Mouse (Mus musculus): ENCODE measurements at regions not wholly inside any gene's neighbourhood (a gene's known extent, or its start where the extent isn't known, plus 50 kb on each side); places are given as distances from the start of the nearest gene placed in this dataset.

GRCm38 (mm10) chr10:122544096-122544720, 95.9 kb downstream of the Avpr1a start:
- Histone ChIP-seq H3K36me3 (no peaks in the 10 kb centered on the region), H3K27ac (replicated peaks) (no peak overlapping the region), H3K27me3 (no peaks in the 10 kb centered on the region), H3K4me1 (no peaks in the 10 kb centered on the region), H3K4me2 (replicated peaks) (peak overlapping the region; percentile 56), H3K9ac (no peak overlapping the region), H3K9me3 (replicated peaks) (no peaks in the 10 kb centered on the region), H3K4me3 (replicated peaks) (peak overlapping the region; percentile 40)
- WGBS, result 16% methylated on average over 16 of the region's 16 CpGs
- ATAC-seq (ENCODE audit: insufficient number of reproducible peaks, low FRiP score, low TSS enrichment, low read depth), result no peak

GRCm38 (mm10) chr10:122545029-122545428, 96.7 kb downstream of the Avpr1a start:
- WGBS, result 80% methylated on average over 6 of the region's 6 CpGs

GRCm38 (mm10) chr10:122551586-122551985, 103.3 kb downstream of the Avpr1a start:
- no peak overlapping the region for H3K4me2 ChIP-seq (replicated peaks)
- no peak overlapping the region for H3K27ac ChIP-seq (replicated peaks)
- 76% methylated on average over 5 of the region's 5 CpGs for WGBS
- H3K4me1 ChIP-seq, result no peaks in the 10 kb centered on the region
- H3K36me3 ChIP-seq, result no peaks in the 10 kb centered on the region
- no peak overlapping the region for H3K9ac ChIP-seq
- no peak for ATAC-seq (ENCODE audit: insufficient number of reproducible peaks, low FRiP score, low TSS enrichment, low read depth)
- H3K4me3 ChIP-seq (replicated peaks), result no peak overlapping the region
- H3K9me3 ChIP-seq (replicated peaks), result no peaks in the 10 kb centered on the region
- H3K27me3 ChIP-seq, result no peaks in the 10 kb centered on the region

More at GRCm38 (mm10) chr10:122545029-122545428, 96.7 kb downstream of the Avpr1a start:
- no peak overlapping the region for H3K9ac ChIP-seq
- no peaks in the 10 kb centered on the region for H3K27me3 ChIP-seq
- no peaks in the 10 kb centered on the region for H3K4me1 ChIP-seq
- H3K9me3 ChIP-seq (replicated peaks), result no peaks in the 10 kb centered on the region
- no peaks in the 10 kb centered on the region for H3K36me3 ChIP-seq
- no peak overlapping the region for H3K27ac ChIP-seq (replicated peaks)
- no peak overlapping the region for H3K4me2 ChIP-seq (replicated peaks)
- no peak overlapping the region for H3K4me3 ChIP-seq (replicated peaks)
- ATAC-seq (ENCODE audit: insufficient number of reproducible peaks, low FRiP score, low TSS enrichment, low read depth), result no peak

- no peak; the same call in 1 of the 2 replicates for ATAC-seq (ENCODE audit: insufficient number of reproducible peaks, low FRiP score, low TSS enrichment, low read depth)
- no peak overlapping the region for H3K4me2 ChIP-seq (replicated peaks)
- H3K4me1 ChIP-seq, result no peaks in the 10 kb centered on the region
- no peak overlapping the region for H3K4me3 ChIP-seq (replicated peaks)
- no peaks in the 10 kb centered on the region for H3K27me3 ChIP-seq
- no peak overlapping the region for H3K27ac ChIP-seq (replicated peaks)
- H3K9me3 ChIP-seq (replicated peaks), result no peaks in the 10 kb centered on the region
- 39% methylated on average over 2 of the region's 2 CpGs for WGBS
- no peaks in the 10 kb centered on the region for H3K36me3 ChIP-seq
- no peak overlapping the region for H3K9ac ChIP-seq
These were observed 105.0 kb downstream of the Avpr1a start for GRCm38 (mm10) chr10:122553124-122553822.

- H3K4me3 ChIP-seq (replicated peaks), result no peak overlapping the region
- no peak overlapping the region for H3K4me2 ChIP-seq (replicated peaks)
- H3K9ac ChIP-seq, result no peak overlapping the region
- no peaks in the 10 kb centered on the region for H3K36me3 ChIP-seq
- H3K4me1 ChIP-seq, result no peaks in the 10 kb centered on the region
- H3K27ac ChIP-seq (replicated peaks), result no peak overlapping the region
- 65% methylated on average over 2 of the region's 2 CpGs for WGBS
- no peaks in the 10 kb centered on the region for H3K9me3 ChIP-seq (replicated peaks)
- no peak for ATAC-seq (ENCODE audit: insufficient number of reproducible peaks, low FRiP score, low TSS enrichment, low read depth)
- no peaks in the 10 kb centered on the region for H3K27me3 ChIP-seq
These were observed 105.6 kb downstream of the Avpr1a start for GRCm38 (mm10) chr10:122553851-122554250.

GRCm38 (mm10) chr10:122558660-122559059, 110.4 kb downstream of the Avpr1a start:
- H3K27me3 ChIP-seq, result no peaks in the 10 kb centered on the region
- no peaks in the 10 kb centered on the region for H3K9me3 ChIP-seq (replicated peaks)
- no peak overlapping the region for H3K9ac ChIP-seq
- H3K27ac ChIP-seq (replicated peaks), result no peak overlapping the region
- no peaks in the 10 kb centered on the region for H3K4me1 ChIP-seq
- no peaks in the 10 kb centered on the region for H3K36me3 ChIP-seq
- no peak overlapping the region for H3K4me2 ChIP-seq (replicated peaks)
- H3K4me3 ChIP-seq (replicated peaks), result no peak overlapping the region
- no peak for ATAC-seq (ENCODE audit: insufficient number of reproducible peaks, low FRiP score, low TSS enrichment, low read depth)
- WGBS, result 84% methylated on average over 1 of the region's 1 CpGs

GRCm38 (mm10) chr10:122560001-122560695, 111.8 kb downstream of the Avpr1a start:
- Histone ChIP-seq H3K4me3 (replicated peaks) (no peak overlapping the region), H3K9ac (no peak overlapping the region), H3K27me3 (no peaks in the 10 kb centered on the region), H3K4me1 (no peaks in the 10 kb centered on the region), H3K27ac (replicated peaks) (no peak overlapping the region), H3K4me2 (replicated peaks) (no peak overlapping the region), H3K36me3 (no peaks in the 10 kb centered on the region), H3K9me3 (replicated peaks) (no peaks in the 10 kb centered on the region)
- ATAC-seq (ENCODE audit: insufficient number of reproducible peaks, low FRiP score, low TSS enrichment, low read depth), result no peak
- WGBS, result 76% methylated on average over 10 of the region's 10 CpGs

GRCm38 (mm10) chr10:122561924-122562323, 113.6 kb downstream of the Avpr1a start:
- Histone ChIP-seq H3K36me3 (no peaks in the 10 kb centered on the region), H3K9ac (no peak overlapping the region), H3K4me3 (replicated peaks) (no peak overlapping the region), H3K27me3 (no peaks in the 10 kb centered on the region), H3K4me2 (replicated peaks) (no peak overlapping the region), H3K4me1 (no peaks in the 10 kb centered on the region), H3K9me3 (replicated peaks) (no peaks in the 10 kb centered on the region), H3K27ac (replicated peaks) (no peak overlapping the region)
- 43% methylated on average over 3 of the region's 3 CpGs for WGBS
- no peak for ATAC-seq (ENCODE audit: insufficient number of reproducible peaks, low FRiP score, low TSS enrichment, low read depth)

GRCm38 (mm10) chr10:122562542-122562941, 114.2 kb downstream of the Avpr1a start:
- H3K4me3 ChIP-seq (replicated peaks), result no peak overlapping the region
- H3K9me3 ChIP-seq (replicated peaks), result no peaks in the 10 kb centered on the region
- H3K27me3 ChIP-seq, result no peaks in the 10 kb centered on the region
- H3K36me3 ChIP-seq, result no peaks in the 10 kb centered on the region
- H3K4me1 ChIP-seq, result no peaks in the 10 kb centered on the region
- H3K27ac ChIP-seq (replicated peaks), result no peak overlapping the region
- WGBS, result 41% methylated on average over 6 of the region's 6 CpGs
- no peak for ATAC-seq (ENCODE audit: insufficient number of reproducible peaks, low FRiP score, low TSS enrichment, low read depth)
- no peak overlapping the region for H3K9ac ChIP-seq
- H3K4me2 ChIP-seq (replicated peaks), result no peak overlapping the region

- H3K27ac ChIP-seq (replicated peaks), result no peak overlapping the region
- no peaks in the 10 kb centered on the region for H3K4me1 ChIP-seq
- ATAC-seq (ENCODE audit: insufficient number of reproducible peaks, low FRiP score, low TSS enrichment, low read depth), result no peak
- H3K27me3 ChIP-seq, result no peaks in the 10 kb centered on the region
- WGBS, result 27% methylated on average over 10 of the region's 10 CpGs
- no peak overlapping the region for H3K9ac ChIP-seq
- 0 out of 2 replicates have a peak overlapping the region, but pooled peaks have one; percentile 15 for H3K4me3 ChIP-seq (replicated peaks)
- no peaks in the 10 kb centered on the region for H3K36me3 ChIP-seq
- H3K9me3 ChIP-seq (replicated peaks), result no peaks in the 10 kb centered on the region
- H3K4me2 ChIP-seq (replicated peaks), result 0 out of 2 replicates have a peak overlapping the region, but pooled peaks have one; percentile 17
These were observed 114.6 kb upstream of the Ppm1h start for GRCm38 (mm10) chr10:122563973-122564372.

- Histone ChIP-seq H3K4me2 (replicated peaks) (0 out of 2 replicates have a peak overlapping the region, but pooled peaks have one; percentile 17), H3K27ac (replicated peaks) (no peak overlapping the region), H3K4me3 (replicated peaks) (no peak overlapping the region), H3K27me3 (no peaks in the 10 kb centered on the region), H3K4me1 (no peaks in the 10 kb centered on the region), H3K9ac (no peak overlapping the region), H3K9me3 (replicated peaks) (no peaks in the 10 kb centered on the region), H3K36me3 (no peaks in the 10 kb centered on the region)
- WGBS, result 71% methylated on average over 10 of the region's 10 CpGs
- no peak for ATAC-seq (ENCODE audit: insufficient number of reproducible peaks, low FRiP score, low TSS enrichment, low read depth)
These were observed 114.1 kb upstream of the Ppm1h start for GRCm38 (mm10) chr10:122564473-122564872.

All from embryonic facial prominence, embryonic 15.5 days (tissue).